18 mouse cellular contexts compared by ENCODE assay signal in the genomic region with DNA sequence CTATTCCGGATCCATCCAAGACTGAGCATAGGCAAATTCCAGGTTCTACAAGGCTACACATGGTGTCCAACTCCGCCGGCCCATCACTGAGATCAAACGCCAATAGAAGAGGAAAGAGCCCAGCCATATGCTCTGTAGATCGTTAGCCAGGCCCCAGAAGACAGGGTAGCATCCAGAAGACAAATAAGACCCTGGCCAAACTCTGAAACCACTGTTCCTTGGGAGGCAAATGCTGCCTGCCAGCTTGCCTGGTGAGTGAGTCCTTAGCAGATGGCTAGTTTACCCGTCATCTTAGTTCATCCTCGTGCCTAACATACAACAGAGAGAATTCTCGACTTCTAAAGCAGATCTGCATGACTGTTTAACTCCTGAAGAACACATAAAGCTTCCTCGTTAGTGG.
A peak's percentile ranks its signal among the peaks of the same experiment; 100 is the strongest.
DNase-seq lines count a peak whose midpoint lies in the region; ATAC-seq and TF ChIP-seq lines count a peak whose summit lies in the region.
"Had no signal": no experiment of that assay in that cellular context is flagged by ENCODE, and none has a peak within 500 bp of the region (broad histone marks: within the 10 kb centered on the region; RNA-seq: fewer than 3 reads in every experiment).

No protein-coding gene starts in this region.

- H3K36me3 ChIP-seq in forebrain, embryonic 15.5 days, result no peaks in the 10 kb centered on the region
- no peaks in the 10 kb centered on the region for H3K36me3 ChIP-seq in forebrain, embryonic 12.5 days (replicated peaks)
- no peaks in the 10 kb centered on the region for H3K36me3 ChIP-seq in forebrain, postnatal 0 days (ENCODE audit: insufficient read depth)
- H3K36me3 ChIP-seq in forebrain, embryonic 10.5 days (replicated peaks), result no peaks in the 10 kb centered on the region
- H3K36me3 ChIP-seq: embryonic facial prominence, embryonic 13.5 days; embryonic facial prominence, embryonic 15.5 days had no signal

- H3K4me3 ChIP-seq in forebrain, embryonic 15.5 days, result no peak overlapping the region
- H3K4me3 ChIP-seq in forebrain, embryonic 12.5 days (replicated peaks), result no peak overlapping the region
- H3K4me3 ChIP-seq in forebrain, postnatal 0 days (ENCODE audit: low read depth, low read length), result no peak overlapping the region
- no peak overlapping the region for H3K4me3 ChIP-seq in forebrain, embryonic 10.5 days
- H3K4me3 ChIP-seq: embryonic facial prominence, embryonic 13.5 days; embryonic facial prominence, embryonic 15.5 days; erythroblast, embryonic 14.5 days; gastrocnemius, adult 2 months had no signal

- H3K9ac ChIP-seq in forebrain, embryonic 15.5 days (replicated peaks), result no peak overlapping the region
- H3K9ac ChIP-seq in forebrain, embryonic 12.5 days, result no peak overlapping the region
- no peak overlapping the region for H3K9ac ChIP-seq in forebrain, postnatal 0 days
- H3K9ac ChIP-seq: embryonic facial prominence, embryonic 13.5 days; embryonic facial prominence, embryonic 15.5 days had no signal

- no peak overlapping the region for H3K4me2 ChIP-seq in forebrain, embryonic 15.5 days (replicated peaks)
- no peak overlapping the region for H3K4me2 ChIP-seq in forebrain, embryonic 12.5 days
- H3K4me2 ChIP-seq in forebrain, postnatal 0 days (ENCODE audit: low read depth), result no peak overlapping the region
- H3K4me2 ChIP-seq: embryonic facial prominence, embryonic 13.5 days; embryonic facial prominence, embryonic 15.5 days had no signal

- DNase-seq in cerebellum, postnatal 14 days, result peak; percentile 46 to 75
- no peak for DNase-seq in cerebellum, adult 9-10 months
- no peak for DNase-seq in forebrain, postnatal 0 days
- no peak for DNase-seq in forebrain, embryonic 10.5 days (ENCODE audit: extremely low spot score, low spot score)
- DNase-seq: adrenal gland, adult 2 months; adrenal gland, postnatal 10 days; adrenal gland, postnatal 25 days; cerebellum, adult 11 months; cerebellum, adult 18-20 months; cerebellum, adult 9-11 months; cerebellum, postnatal 36 days; embryo, embryonic 11 days; gastrocnemius, adult 2 months had no signal

- H3K9me3 ChIP-seq in forebrain, embryonic 15.5 days, result no peaks in the 10 kb centered on the region
- H3K9me3 ChIP-seq in forebrain, embryonic 12.5 days, result no peaks in the 10 kb centered on the region
- no peaks in the 10 kb centered on the region for H3K9me3 ChIP-seq in forebrain, postnatal 0 days (ENCODE audit: low read length)
- no peaks in the 10 kb centered on the region for H3K9me3 ChIP-seq in forebrain, embryonic 10.5 days
- H3K9me3 ChIP-seq: embryonic facial prominence, embryonic 13.5 days; embryonic facial prominence, embryonic 15.5 days had no signal

- ATAC-seq in forebrain, embryonic 15.5 days (replicated peaks), result no peak
- no peak for ATAC-seq in forebrain, embryonic 12.5 days (ENCODE audit: low FRiP score)
- ATAC-seq in forebrain, postnatal 0 days, result no peak

- H3K27ac ChIP-seq in forebrain, embryonic 15.5 days (replicated peaks), result peak overlapping the region; percentile 57; the same call in 1 of the 2 replicates
- H3K27ac ChIP-seq in forebrain, embryonic 12.5 days, result no peak overlapping the region
- H3K27ac ChIP-seq in forebrain, postnatal 0 days (ENCODE audit: low read depth, low read length), result peak overlapping the region; percentile 15; the same call in 1 of the 2 replicates
- H3K27ac ChIP-seq in forebrain, embryonic 10.5 days, result no peak overlapping the region
- H3K27ac ChIP-seq: embryonic facial prominence, embryonic 13.5 days; embryonic facial prominence, embryonic 15.5 days; gastrocnemius, adult 2 months had no signal

- 48% methylated on average over 9 of the region's 9 CpGs for WGBS in forebrain, embryonic 15.5 days
- 64% methylated on average over 9 of the region's 9 CpGs for WGBS in forebrain, embryonic 12.5 days
- 43% methylated on average over 9 of the region's 9 CpGs for WGBS in forebrain, postnatal 0 days
- 84% methylated on average over 9 of the region's 9 CpGs for WGBS in forebrain, embryonic 10.5 days

- H3K27me3 ChIP-seq in forebrain, embryonic 15.5 days, result no peaks in the 10 kb centered on the region
- H3K27me3 ChIP-seq in forebrain, embryonic 12.5 days, result no peaks in the 10 kb centered on the region
- no peaks in the 10 kb centered on the region for H3K27me3 ChIP-seq in forebrain, postnatal 0 days (ENCODE audit: insufficient read depth, low read length)
- no peaks in the 10 kb centered on the region for H3K27me3 ChIP-seq in forebrain, embryonic 10.5 days (ENCODE audit: poor library complexity, severe bottlenecking)
- H3K27me3 ChIP-seq: embryonic facial prominence, embryonic 13.5 days; embryonic facial prominence, embryonic 15.5 days had no signal

- no peak for TF ChIP-seq CTCF in forebrain, postnatal 0 days (IDR thresholded peaks at IDR 0.05; ENCODE audit: low read depth)

- peaks cover 15% of the 10 kb centered on the region for H3K4me1 ChIP-seq in forebrain, embryonic 15.5 days
- H3K4me1 ChIP-seq in forebrain, embryonic 12.5 days, result peaks cover 13% of the 10 kb centered on the region
- peaks cover 8% of the 10 kb centered on the region; the same call in 1 of the 2 replicates for H3K4me1 ChIP-seq in forebrain, postnatal 0 days (ENCODE audit: insufficient read depth)
- peaks cover 13% of the 10 kb centered on the region for H3K4me1 ChIP-seq in forebrain, embryonic 10.5 days

Comparison
In these comparisons a context has a peak if more than half of its experiments do, and no peak if none do; other contexts are left out.
1. DNase-seq: peak in cerebellum, postnatal 14 days (2 of 2); none in cerebellum, adult 9-10 months (single experiment), forebrain, postnatal 0 days (single experiment) and forebrain, embryonic 10.5 days (single experiment).
2. H3K27ac ChIP-seq: peak in forebrain, embryonic 15.5 days (single experiment) and forebrain, postnatal 0 days (single experiment); none in forebrain, embryonic 12.5 days (single experiment) and forebrain, embryonic 10.5 days (single experiment).